Mouse (Mus musculus) layer of hippocampus, adult 2 months (tissue): ENCODE measurements around the gene Bsnd. TPM values are rescaled to one million over a fixed set of nuclear protein-coding genes. Genes with fewer than 3 reads are reported as not detected.

Source experiments
- DNase-seq, 2 experiments: peaks; one replicate each; pipeline ENCODE4 v3.0.0; 2022; ENCODE audit warnings: low spot score in 2 of 2
- H3K27ac ChIP-seq: fragments of 200-600 bp; 2 replicates; pipeline ENCODE4 v1.8.1; 2022
- H3K4me3 ChIP-seq: fragments of 200-600 bp; 2 replicates; pipeline ENCODE4 v1.8.1; 2022; ENCODE audit warnings: mild to moderate bottlenecking
- CTCF ChIP-seq: fragments of 200-600 bp; conservative IDR thresholded peaks from 2 replicates; pipeline ENCODE4 v1.8.1; 2022; ENCODE audit warnings: antibody characterized with exemption, mild to moderate bottlenecking, moderate library complexity
- long read RNA-seq, 2 experiments: library from polyadenylated mRNA; stranded (forward); transcript quantifications; one replicate each; pipeline ENCODE4 v2.0.0; 2021; ENCODE audit warnings: borderline mapping rate in 2 of 2
- total RNA-seq, 2 experiments: library from RNA; stranded (reverse); gene quantifications; 2 replicates each; pipeline ENCODE4 v1.2.3; 2021

The Bsnd gene
- total RNA-seq = not detected
- long read RNA-seq, experiment 1 = 0 reads
- long read RNA-seq, experiment 2 = 0 reads

DNA sequence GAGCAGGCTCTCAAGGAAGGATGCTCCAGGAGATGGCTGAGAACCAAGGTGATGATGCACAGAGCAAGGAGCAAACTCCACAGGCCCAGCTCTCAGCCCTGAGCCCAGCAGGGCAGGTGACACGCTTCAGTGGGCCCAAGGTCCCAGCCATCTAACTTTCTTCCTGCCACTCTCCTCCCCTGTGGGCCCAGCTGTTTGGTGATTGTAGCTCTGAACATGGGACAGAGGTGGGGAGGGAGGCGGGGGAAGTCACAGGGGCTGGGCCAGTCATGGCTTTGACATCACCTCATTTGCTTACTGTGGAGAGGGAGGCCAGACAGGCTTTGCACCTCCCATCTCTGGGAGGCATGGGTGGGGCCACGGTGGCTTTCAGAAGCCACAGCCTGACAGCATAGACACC, at the start of gene Bsnd:
Gene Bsnd (minus strand): TSS at position 168 of the 400 bp plus-strand sequence.
- DNase-seq = no peak
- Histone ChIP-seq H3K4me3 (no peak within 1 kb of the TSS), H3K27ac (no peak within 1 kb of the TSS)
- no peak for TF ChIP-seq CTCF

DNA sequence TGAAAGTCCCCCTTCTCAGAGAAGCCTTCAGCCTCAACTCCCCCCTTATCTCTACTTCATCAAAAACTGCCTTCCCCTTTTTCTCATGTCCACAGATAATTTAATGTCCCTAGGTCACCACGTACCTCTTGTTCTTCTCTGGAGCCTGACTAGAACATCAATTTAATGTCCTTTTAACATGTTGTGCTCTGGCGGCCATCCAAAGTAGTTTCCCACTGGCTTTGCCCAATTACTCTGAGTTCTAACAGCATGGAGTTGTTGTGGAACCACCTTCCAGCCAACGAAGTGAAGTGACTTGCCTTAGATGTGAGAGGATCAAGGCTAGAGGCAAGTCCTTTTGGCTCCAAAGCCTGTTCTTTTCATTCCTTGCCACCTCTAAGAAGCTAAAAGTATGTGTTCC, 49.4 kb upstream of the Bsnd start:
- no peak for TF ChIP-seq CTCF
- DNase-seq = no peak
- Histone ChIP-seq H3K4me3 (no peak overlapping the region), H3K27ac (no peak overlapping the region)

DNA sequence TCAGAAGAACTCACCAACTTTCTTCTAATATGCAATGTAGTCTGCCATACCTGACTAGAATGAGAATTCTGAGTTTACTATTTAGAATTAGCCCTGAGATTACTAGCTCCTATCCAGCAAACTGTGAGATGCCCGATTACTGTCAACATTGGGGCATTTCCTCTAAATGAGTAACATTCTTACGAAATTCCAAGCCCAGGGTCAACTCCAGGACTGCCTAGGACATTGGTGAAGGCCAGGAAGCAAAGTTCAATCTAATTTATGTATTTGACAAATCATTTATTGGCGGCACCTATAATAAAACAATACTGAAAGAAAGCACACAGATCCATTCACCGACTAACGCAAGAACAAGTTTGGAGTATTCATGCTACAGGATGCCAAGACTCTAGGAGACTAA, 47.7 kb upstream of the Bsnd start:
- no peak for DNase-seq
- no peak for TF ChIP-seq CTCF
- Histone ChIP-seq H3K4me3 (no peak overlapping the region), H3K27ac (no peak overlapping the region)

DNA sequence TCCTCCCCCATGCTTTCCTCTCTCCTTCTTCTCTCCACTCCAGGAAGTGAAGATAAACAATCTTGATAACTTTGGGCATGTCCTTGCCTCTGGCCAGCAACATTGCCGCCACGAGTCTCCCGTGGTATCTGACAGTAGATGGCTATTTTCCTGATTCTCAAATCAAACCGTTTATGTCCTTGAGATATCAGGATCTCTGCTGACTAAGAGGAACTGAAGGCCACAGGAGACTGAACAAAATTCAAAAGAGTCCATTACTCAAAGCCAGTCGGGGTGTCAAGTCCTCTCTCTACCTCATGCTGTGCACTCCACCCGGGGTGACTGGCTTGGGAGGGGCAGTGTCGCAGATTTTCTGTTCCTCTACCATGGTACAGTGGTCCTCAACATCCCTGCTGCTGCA, 42.2 kb upstream of the Bsnd start:
- DNase-seq = no peak
- no peak overlapping the region for H3K27ac ChIP-seq
- TF ChIP-seq CTCF = no peak
- no peak overlapping the region for H3K4me3 ChIP-seq

DNA sequence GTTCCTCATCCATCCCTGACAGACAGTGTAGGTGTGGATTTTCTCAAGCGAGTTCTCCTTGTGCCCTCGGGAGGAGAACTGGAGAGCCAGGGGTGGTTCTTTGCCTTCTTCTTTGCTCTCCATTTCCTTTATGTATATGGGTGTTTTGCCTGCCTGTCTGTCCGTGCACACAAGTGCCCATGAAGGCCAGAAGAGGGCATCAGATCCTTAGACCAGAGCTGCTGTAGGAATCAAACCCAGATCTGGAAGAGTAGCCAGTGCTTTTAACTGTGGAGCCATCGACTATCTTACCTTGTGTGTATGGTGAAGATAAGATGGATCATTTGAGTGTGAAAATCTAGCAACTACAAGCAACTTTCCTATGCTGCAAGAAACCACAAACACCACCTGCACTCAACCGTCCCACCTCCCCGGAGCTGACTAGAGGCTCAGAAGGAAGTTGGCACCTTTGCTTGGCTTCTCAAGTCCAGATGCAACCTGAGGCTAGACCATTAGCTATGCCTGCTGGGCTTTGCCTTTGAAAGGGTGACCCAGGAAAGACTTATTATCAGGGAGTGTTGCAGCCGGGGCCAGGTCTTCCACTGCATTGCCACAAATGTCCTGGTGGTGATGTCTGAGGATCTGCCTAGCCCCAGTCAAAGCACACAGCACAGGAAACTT, 41.5 kb upstream of the Bsnd start:
- TF ChIP-seq CTCF = peak; percentile 46
- H3K4me3 ChIP-seq = no peak overlapping the region
- no peak for DNase-seq
- no peak overlapping the region for H3K27ac ChIP-seq

DNA sequence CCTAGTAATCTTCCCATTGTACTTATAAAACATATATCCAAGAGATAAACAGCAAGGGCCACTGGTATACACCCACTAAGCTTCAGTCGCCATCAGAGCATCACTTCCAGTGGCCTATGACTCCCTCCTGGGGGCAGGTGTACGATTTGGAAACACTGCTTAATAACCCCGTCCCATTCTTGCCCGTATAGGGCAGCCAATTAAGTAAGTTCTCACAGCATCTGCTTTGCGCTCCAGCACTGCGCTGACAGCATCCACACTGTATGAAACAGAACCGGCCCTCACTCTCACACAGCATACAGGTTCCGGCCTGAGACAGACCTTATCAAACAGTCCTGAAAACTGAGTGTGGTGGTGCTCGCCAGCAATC, 38.0 kb upstream of the Bsnd start:
- no peak; the same call in 1 of the 2 replicates for TF ChIP-seq CTCF
- no peak for DNase-seq

DNA sequence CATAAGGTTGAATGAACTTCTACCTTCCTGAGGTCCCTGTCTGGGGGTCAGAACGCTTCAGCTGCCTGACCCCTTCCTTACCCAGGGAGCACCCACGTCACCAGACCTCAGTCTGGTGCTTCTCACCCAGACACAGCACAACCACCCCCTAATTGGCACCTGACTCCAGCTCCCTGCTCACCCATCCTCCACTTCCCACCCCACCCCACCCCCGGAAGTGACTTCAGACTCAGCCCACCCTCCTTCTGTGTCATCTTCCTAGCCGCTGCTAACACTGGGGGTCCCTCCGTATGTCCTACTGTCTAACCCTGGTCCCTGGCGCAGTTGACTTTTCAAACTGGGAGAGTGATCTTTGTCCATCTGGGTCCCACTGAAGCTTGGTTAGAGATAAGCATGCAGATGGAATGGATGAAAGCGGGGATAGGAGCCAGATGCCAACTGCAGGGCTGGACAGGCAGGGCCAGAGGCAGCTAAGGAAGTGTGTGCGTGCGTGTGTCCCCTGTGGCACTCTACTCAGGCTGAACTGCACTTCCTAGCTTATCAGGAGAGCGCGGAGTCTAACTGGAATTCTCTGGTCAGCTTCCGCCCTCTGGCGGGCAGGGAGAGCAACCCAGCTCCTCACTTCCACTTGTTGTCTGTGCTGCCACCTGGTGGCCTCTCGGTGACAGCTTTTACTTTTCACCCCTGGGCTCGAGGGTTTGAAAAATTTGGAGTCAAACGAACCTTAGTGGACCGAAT, 37.5 kb upstream of the Bsnd start:
- peak overlapping the region; percentile 28; the same call in 1 of the 2 replicates for H3K4me3 ChIP-seq
- peak overlapping the region; percentile 60; the same call in 1 of the 2 replicates for H3K27ac ChIP-seq
- peak; percentile 90 to 94 for DNase-seq
- TF ChIP-seq CTCF = peak; percentile 99

More for the DNA sequence above, 38.0 kb upstream of the Bsnd start:
- Histone ChIP-seq H3K27ac (no peak overlapping the region), H3K4me3 (no peak overlapping the region)

DNA sequence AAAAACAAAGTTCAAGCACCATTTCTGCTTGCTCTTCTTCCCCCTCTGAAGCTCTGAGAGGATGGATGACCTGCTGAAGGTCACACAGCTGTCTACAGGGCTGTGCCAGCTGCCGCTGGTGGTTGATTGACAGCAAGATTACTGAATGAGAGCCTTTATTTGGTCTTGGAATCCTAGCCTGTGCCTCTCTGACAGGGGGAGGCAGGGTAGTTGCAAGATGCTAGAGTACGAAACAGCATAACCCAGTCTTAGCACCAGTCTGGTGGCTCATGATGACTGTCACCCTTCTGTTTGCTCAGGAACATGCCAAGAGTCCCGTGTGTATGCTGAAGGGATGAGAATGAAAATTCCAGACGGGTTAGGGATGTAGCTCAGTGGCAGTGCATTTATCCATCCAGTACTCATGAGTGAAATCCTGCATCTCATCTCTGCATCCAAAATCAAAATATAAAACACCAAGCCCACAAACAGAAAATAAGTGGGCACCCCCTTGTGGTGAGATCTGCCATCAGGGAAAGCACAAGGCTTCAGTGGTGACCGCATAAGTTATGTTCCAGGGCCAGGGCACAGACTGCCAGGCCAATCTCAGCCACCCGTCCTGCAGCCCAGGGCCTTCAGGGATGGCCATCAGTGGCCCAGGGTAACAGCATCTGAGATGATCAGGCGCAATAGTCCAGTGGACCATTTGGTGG, 35.9 kb upstream of the Bsnd start:
- Histone ChIP-seq H3K27ac (peak overlapping the region; percentile 60), H3K4me3 (no peak overlapping the region)
- peak; percentile 79 for TF ChIP-seq CTCF
- peak; percentile 20 to 42 for DNase-seq

DNA sequence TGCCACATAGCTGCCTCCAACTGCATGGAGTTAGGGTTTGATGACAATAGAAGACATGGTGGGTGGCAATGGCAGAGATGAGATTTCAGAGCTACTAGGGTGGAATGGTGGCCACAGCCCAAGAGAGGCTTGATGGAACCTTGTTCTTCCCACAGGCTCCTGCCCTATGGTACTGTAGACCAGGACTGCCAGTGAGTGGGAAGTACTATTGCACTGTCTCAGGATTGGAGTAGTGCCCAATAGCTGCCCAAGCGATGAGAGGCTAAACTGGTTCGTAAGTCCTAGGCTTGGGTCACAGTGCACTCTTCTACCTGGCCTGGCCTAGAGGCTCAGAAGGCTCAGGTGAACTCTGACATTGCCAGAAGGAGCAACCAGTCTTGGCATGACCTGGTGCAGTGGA, 32.9 kb upstream of the Bsnd start:
- Histone ChIP-seq H3K4me3 (no peak overlapping the region), H3K27ac (no peak overlapping the region)
- no peak for DNase-seq
- no peak for TF ChIP-seq CTCF

DNA sequence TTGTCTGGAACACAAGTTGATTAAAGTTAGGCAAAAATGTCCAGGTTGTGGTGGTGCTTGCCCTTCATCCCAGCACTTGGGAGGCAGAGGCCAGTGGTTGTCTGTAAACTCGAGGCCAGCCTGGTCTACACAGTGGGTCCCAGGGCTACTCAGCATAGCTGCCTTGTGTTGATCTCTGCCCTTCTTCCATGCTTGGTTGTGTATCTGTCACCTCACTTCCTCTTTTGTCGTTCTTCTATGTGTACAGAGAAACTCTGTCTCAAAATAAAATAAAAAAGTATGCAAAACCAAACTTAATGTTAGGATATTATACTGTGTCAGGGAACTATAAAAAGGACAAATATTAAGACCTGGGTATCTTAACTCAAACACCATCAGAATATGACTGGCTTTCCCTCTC, 32.0 kb upstream of the Bsnd start:
- no peak for TF ChIP-seq CTCF
- no peak overlapping the region for H3K27ac ChIP-seq
- no peak for DNase-seq
- H3K4me3 ChIP-seq = no peak overlapping the region

DNA sequence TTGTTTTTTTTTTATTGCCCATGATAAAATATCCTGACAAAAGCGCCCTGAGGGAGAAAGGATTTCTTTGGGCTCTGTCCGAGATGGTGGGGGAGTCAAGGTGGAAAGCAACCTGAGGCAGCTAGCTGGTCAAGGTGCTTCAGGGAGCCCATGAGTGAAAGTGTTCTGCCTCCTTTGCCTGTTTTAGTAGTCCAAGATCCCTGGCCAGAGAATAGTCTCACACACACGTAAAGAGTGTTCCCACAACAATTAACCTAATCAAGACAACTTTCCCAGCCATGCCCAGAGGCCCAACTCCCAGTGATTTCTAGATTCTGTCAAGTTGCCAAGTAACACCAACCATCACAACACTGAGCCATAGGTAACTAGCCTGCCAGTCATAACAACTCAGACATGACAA, 30.5 kb upstream of the Bsnd start:
- TF ChIP-seq CTCF = no peak
- no peak for DNase-seq
- Histone ChIP-seq H3K4me3 (no peak overlapping the region), H3K27ac (no peak overlapping the region)

DNA sequence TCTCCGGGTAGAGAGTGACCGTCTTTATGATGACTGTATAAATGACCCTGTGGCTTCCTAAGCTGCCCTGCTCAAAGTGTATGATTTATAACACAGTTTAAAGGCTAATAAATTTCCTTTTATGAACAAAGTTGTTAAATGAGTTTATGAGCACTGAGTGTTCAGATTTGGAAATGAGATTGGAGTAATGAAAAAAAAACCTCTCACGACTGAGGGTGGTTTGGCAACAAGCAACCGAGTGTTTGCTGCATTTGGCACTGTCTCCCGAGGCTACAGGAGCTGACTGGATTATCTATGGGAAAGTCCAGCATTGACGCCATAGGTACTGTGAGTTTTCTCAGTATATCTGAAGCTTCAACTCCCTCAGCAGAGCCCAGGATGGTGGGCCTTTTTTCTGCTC, 22.5 kb upstream of the Bsnd start:
- no peak for DNase-seq
- H3K4me3 ChIP-seq = no peak overlapping the region
- H3K27ac ChIP-seq = peak overlapping the region; percentile 59
- TF ChIP-seq CTCF = no peak

DNA sequence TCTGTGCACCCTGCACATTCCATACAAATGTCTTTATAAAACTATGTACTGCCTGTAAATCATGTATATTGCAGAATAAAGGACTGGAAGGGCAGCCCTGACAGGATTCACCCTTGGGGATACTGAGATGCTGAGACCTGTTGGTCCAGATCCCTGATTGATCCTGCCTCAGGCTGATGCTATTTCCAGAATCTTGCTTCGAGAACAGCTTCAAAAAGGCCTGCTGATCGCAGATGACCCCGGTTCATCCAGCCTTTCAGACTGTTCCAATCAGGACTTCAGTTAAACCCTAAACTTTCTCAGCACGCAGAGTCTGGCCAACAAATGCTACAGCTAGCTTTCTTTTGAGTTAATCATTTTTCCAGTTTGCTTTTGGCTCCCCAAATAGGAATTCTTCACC, 17.8 kb upstream of the Bsnd start:
- TF ChIP-seq CTCF = no peak
- no peak overlapping the region for H3K27ac ChIP-seq
- no peak for DNase-seq

More for the DNA sequence above, 17.8 kb upstream of the Bsnd start:
- H3K4me3 ChIP-seq = no peak overlapping the region
